In genomic region chr10:40521579-40521978, GRCm38 (mm10) we compare ENCODE assay signal across 11 mouse cellular contexts. TPM values are rescaled to one million over a fixed set of nuclear protein-coding genes. Genes with fewer than 3 reads are reported as not detected.
DNase-seq lines count a peak whose midpoint lies in the region; TF ChIP-seq lines count a peak whose summit lies in the region.
"Had no signal": no experiment of that assay in that cellular context is flagged by ENCODE, and none has a peak within 500 bp of the region (broad histone marks: within the 10 kb centered on the region; RNA-seq: fewer than 3 reads in every experiment).

No protein-coding gene starts in this region.

- no peak overlapping the region for H3ac ChIP-seq in C2C12 (ENCODE audit: control insufficient read depth, insufficient read length, low read depth)

- no peaks in the 10 kb centered on the region for H3K79me2 ChIP-seq in C2C12 (ENCODE audit: control insufficient read depth, insufficient read depth)

- no peak overlapping the region for H3K4me3 ChIP-seq in heart, embryonic 10.5 days
- H3K4me3 ChIP-seq in C2C12 (ENCODE audit: insufficient read depth, poor library complexity, severe bottlenecking): no peak overlapping the region
- H3K4me3 ChIP-seq in embryonic fibroblast, embryonic 13.5 days (ENCODE audit: insufficient read depth, low read length): no peak overlapping the region
- no peak overlapping the region for H3K4me3 ChIP-seq in midbrain, embryonic 10.5 days
- H3K4me3 ChIP-seq: limb, embryonic 13.5 days had no signal

- no peak for TF ChIP-seq CTCF in C2C12 (IDR thresholded peaks at IDR 0.05; ENCODE audit: control insufficient read depth, insufficient read depth, insufficient read length)
- no peak for TF ChIP-seq CTCF in embryonic fibroblast, embryonic 13.5 days (IDR thresholded peaks at IDR 0.05; ENCODE audit: borderline replicate concordance, insufficient read depth, low read length)

- DNase-seq in heart, adult 11 months: peak; percentile 82
- DNase-seq in heart, embryonic 10.5 days (ENCODE audit: low spot score): no peak
- DNase-seq in midbrain, embryonic 10.5 days (ENCODE audit: low spot score): peak; percentile 39
- DNase-seq in liver: no peak
- DNase-seq in ovary, postnatal 14 days (ENCODE audit: low spot score): no peak
- no peak for DNase-seq in right cerebral cortex, postnatal 25 days

- H3K27ac ChIP-seq in heart, embryonic 10.5 days: no peak overlapping the region
- peak overlapping the region; percentile 20; the same call in 1 of the 2 replicates for H3K27ac ChIP-seq in embryonic fibroblast, embryonic 13.5 days (ENCODE audit: insufficient read depth, low read length)
- H3K27ac ChIP-seq in midbrain, embryonic 10.5 days (replicated peaks): peak overlapping the region; percentile 63
- H3K27ac ChIP-seq: limb, embryonic 13.5 days had no signal

- no peaks in the 10 kb centered on the region for H3K79me3 ChIP-seq in C2C12 (ENCODE audit: low read depth)

- no peaks in the 10 kb centered on the region for H3K4me1 ChIP-seq in heart, embryonic 10.5 days
- peaks cover 3% of the 10 kb centered on the region; the same call in 1 of the 2 replicates for H3K4me1 ChIP-seq in embryonic fibroblast, embryonic 13.5 days (ENCODE audit: control insufficient read depth, insufficient read depth, low read length)
- H3K4me1 ChIP-seq in midbrain, embryonic 10.5 days: peaks cover 51% of the 10 kb centered on the region

- 47% methylated on average over 12 of the region's 12 CpGs for WGBS in heart, embryonic 10.5 days
- 29% methylated on average over 12 of the region's 12 CpGs for WGBS in midbrain, embryonic 10.5 days

- no peaks in the 10 kb centered on the region for H3K36me3 ChIP-seq in heart, embryonic 10.5 days
- H3K36me3 ChIP-seq in C2C12 (ENCODE audit: control insufficient read depth, insufficient read depth): no peaks in the 10 kb centered on the region
- no peaks in the 10 kb centered on the region for H3K36me3 ChIP-seq in midbrain, embryonic 10.5 days
- H3K36me3 ChIP-seq: limb, embryonic 13.5 days had no signal

- no peaks in the 10 kb centered on the region for H3K27me3 ChIP-seq in heart, embryonic 10.5 days (ENCODE audit: insufficient read depth, poor library complexity, severe bottlenecking)
- H3K27me3 ChIP-seq in C2C12 (ENCODE audit: control insufficient read depth, insufficient read depth, insufficient read length): no peaks in the 10 kb centered on the region
- no peaks in the 10 kb centered on the region; the same call in 1 of the 2 replicates for H3K27me3 ChIP-seq in midbrain, embryonic 10.5 days (ENCODE audit: low read depth, poor library complexity, severe bottlenecking)
- H3K27me3 ChIP-seq: CH12.LX had no signal

- no peaks in the 10 kb centered on the region for H3K9me3 ChIP-seq in heart, embryonic 10.5 days
- no peaks in the 10 kb centered on the region for H3K9me3 ChIP-seq in midbrain, embryonic 10.5 days (replicated peaks)
- H3K9me3 ChIP-seq: limb, embryonic 13.5 days had no signal

- TF ChIP-seq POLR2A in embryonic fibroblast, embryonic 13.5 days (IDR thresholded peaks at IDR 0.05; ENCODE audit: low read depth, low read length): no peak

TF ChIP-seq in C2C12, 6 proteins besides CTCF, POLR2A, EP300 and RAD21:
- TF ChIP-seq FOSL1 (IDR thresholded peaks at IDR 0.05; ENCODE audit: insufficient read depth, low read length, poor library complexity, severe bottlenecking) (peak; percentile 75), MYOD1 (IDR thresholded peaks at IDR 0.05; ENCODE audit: control insufficient read depth, insufficient read length, low read depth) (no peak), CEBPB (IDR thresholded peaks at IDR 0.05; ENCODE audit: low read depth) (peak; percentile 81), USF1 (IDR thresholded peaks at IDR 0.05; ENCODE audit: low read depth) (peak; percentile 78), MAX (IDR thresholded peaks at IDR 0.05) (peak; percentile 94), MYOG (IDR thresholded peaks at IDR 0.05; ENCODE audit: control insufficient read depth, extremely low read depth, insufficient read length) (no peak)

RNA-seq across cellular contexts. Expression of gene Slc22a16, which starts 48.6 kb away (rescaled TPM):
- polyA plus RNA-seq in heart, embryonic 10.5 days (2016; fragmentation: Nextera tagmentation; extraction: Ambion mirVana): not detected in 2 replicates
- not detected for polyA plus RNA-seq in C2C12 (2012; fragmentation: generic; extraction: Trizol)
- polyA plus RNA-seq in embryonic fibroblast, embryonic 13.5 days (2011; ENCODE audit: insufficient read length, low read depth, missing spikeins): not detected in 2 replicates
- not detected in 2 replicates for polyA plus RNA-seq in midbrain, embryonic 10.5 days (2016; fragmentation: Nextera tagmentation; extraction: Ambion mirVana)
- polyA plus RNA-seq: limb, embryonic 13.5 days; spleen, adult 2 months had no signal

Comparison
In these comparisons a context has a peak if more than half of its experiments do, and no peak if none do; other contexts are left out.
1. DNase-seq: peak in heart, adult 11 months (single experiment) and midbrain, embryonic 10.5 days (single experiment); none in heart, embryonic 10.5 days (single experiment), liver (single experiment), ovary, postnatal 14 days (single experiment) and right cerebral cortex, postnatal 25 days (single experiment).